Mouse (Mus musculus): ENCODE measurements around the gene Havcr1.

- no peak for TF ChIP-seq CTCF (IDR thresholded peaks at IDR 0.05; ENCODE audit: low read depth, low read length)
- no peak for TF ChIP-seq POLR2A (IDR thresholded peaks at IDR 0.05; ENCODE audit: insufficient read depth, low read length)
These were observed 36.0 kb upstream of the Havcr1 start for GRCm38 (mm10) chr11:46698830-46699229.

All from ES-Bruce4 (cell line).